Mouse (Mus musculus): ENCODE results near the gene Ppp2r1a. TPM values are rescaled to one million over a fixed set of nuclear protein-coding genes. Genes with fewer than 3 reads are reported as not detected.
A peak's percentile ranks its signal among the peaks of the same experiment; 100 is the strongest.

Gene Ppp2r1a
- polyA plus RNA-seq (2011; ENCODE audit: insufficient read length, low read depth, missing spikeins): 199 and 204 TPM in 2 replicates

GRCm38 (mm10) chr17:20944985-20945891, at the start of gene Ppp2r1a:
Ppp2r1a (plus strand) TSS chr17:20945311.
- Histone ChIP-seq H3K4me1 (ENCODE audit: control insufficient read depth, insufficient read depth, low read length) (peaks cover 6% of the 10 kb centered on the region), H3K27ac (ENCODE audit: insufficient read depth, low read length) (peak within 1 kb of the TSS; percentile 92), H3K4me3 (ENCODE audit: insufficient read depth, low read length) (peak within 1 kb of the TSS; percentile 57)
- TF ChIP-seq POLR2A (IDR thresholded peaks at IDR 0.05; ENCODE audit: low read depth, low read length) (peak; percentile 89), CTCF (IDR thresholded peaks at IDR 0.05; ENCODE audit: borderline replicate concordance, insufficient read depth, low read length) (no peak)

GRCm38 (mm10) chr17:20904991-20905390, 40.1 kb upstream of the Ppp2r1a start, which contains the start of gene Vmn1r231:
Vmn1r231 (minus strand) TSS chr17:20905091.
- TF ChIP-seq POLR2A (IDR thresholded peaks at IDR 0.05; ENCODE audit: low read depth, low read length) (no peak), CTCF (IDR thresholded peaks at IDR 0.05; ENCODE audit: borderline replicate concordance, insufficient read depth, low read length) (no peak)
- H3K4me1 ChIP-seq (ENCODE audit: control insufficient read depth, insufficient read depth, low read length): no peaks in the 10 kb centered on the region

GRCm38 (mm10) chr17:20919614-20920013, 25.5 kb upstream of the Ppp2r1a start, which contains the start of gene Vmn1r232:
Vmn1r232 (minus strand) TSS chr17:20919714.
- TF ChIP-seq CTCF (IDR thresholded peaks at IDR 0.05; ENCODE audit: borderline replicate concordance, insufficient read depth, low read length) (no peak), POLR2A (IDR thresholded peaks at IDR 0.05; ENCODE audit: low read depth, low read length) (no peak)
- Histone ChIP-seq H3K27ac (ENCODE audit: insufficient read depth, low read length) (no peak within 1 kb of the TSS), H3K4me3 (ENCODE audit: insufficient read depth, low read length) (no peak within 1 kb of the TSS), H3K4me1 (ENCODE audit: control insufficient read depth, insufficient read depth, low read length) (no peaks in the 10 kb centered on the region)

More at GRCm38 (mm10) chr17:20904991-20905390, 40.1 kb upstream of the Ppp2r1a start, which contains the start of gene Vmn1r231:
- Histone ChIP-seq H3K27ac (ENCODE audit: insufficient read depth, low read length) (no peak within 1 kb of the TSS), H3K4me3 (ENCODE audit: insufficient read depth, low read length) (no peak within 1 kb of the TSS)

- peak overlapping the region; percentile 92; the same call in 1 of the 2 replicates for H3K27ac ChIP-seq (ENCODE audit: insufficient read depth, low read length)
- H3K4me1 ChIP-seq (ENCODE audit: control insufficient read depth, insufficient read depth, low read length): peaks cover 6% of the 10 kb centered on the region
- TF ChIP-seq CTCF (IDR thresholded peaks at IDR 0.05; ENCODE audit: borderline replicate concordance, insufficient read depth, low read length) (no peak), POLR2A (IDR thresholded peaks at IDR 0.05; ENCODE audit: low read depth, low read length) (no peak)
- peak overlapping the region; percentile 49 for H3K4me3 ChIP-seq (ENCODE audit: insufficient read depth, low read length)
Measured at GRCm38 (mm10) chr17:20944226-20944625, 885 bp upstream of the Ppp2r1a start.

GRCm38 (mm10) chr17:20946026-20946565, 985 bp downstream of the Ppp2r1a start:
- peaks cover 6% of the 10 kb centered on the region for H3K4me1 ChIP-seq (ENCODE audit: control insufficient read depth, insufficient read depth, low read length)
- no peak for TF ChIP-seq POLR2A (IDR thresholded peaks at IDR 0.05; ENCODE audit: low read depth, low read length)
- no peak for TF ChIP-seq CTCF (IDR thresholded peaks at IDR 0.05; ENCODE audit: borderline replicate concordance, insufficient read depth, low read length)
- H3K27ac ChIP-seq (ENCODE audit: insufficient read depth, low read length): peak overlapping the region; percentile 75; the same call in 1 of the 2 replicates
- peak overlapping the region; percentile 57 for H3K4me3 ChIP-seq (ENCODE audit: insufficient read depth, low read length)

- H3K4me3 ChIP-seq (ENCODE audit: insufficient read depth, low read length): peak overlapping the region; percentile 57
- H3K27ac ChIP-seq (ENCODE audit: insufficient read depth, low read length): no peak overlapping the region
- H3K4me1 ChIP-seq (ENCODE audit: control insufficient read depth, insufficient read depth, low read length): peaks cover 6% of the 10 kb centered on the region
- TF ChIP-seq CTCF (IDR thresholded peaks at IDR 0.05; ENCODE audit: borderline replicate concordance, insufficient read depth, low read length) (no peak), POLR2A (IDR thresholded peaks at IDR 0.05; ENCODE audit: low read depth, low read length) (no peak)
Measured at GRCm38 (mm10) chr17:20946636-20947035, 1.5 kb downstream of the Ppp2r1a start.

- no peak overlapping the region for H3K27ac ChIP-seq (ENCODE audit: insufficient read depth, low read length)
- no peaks in the 10 kb centered on the region for H3K4me1 ChIP-seq (ENCODE audit: control insufficient read depth, insufficient read depth, low read length)
- H3K4me3 ChIP-seq (ENCODE audit: insufficient read depth, low read length): no peak overlapping the region
- TF ChIP-seq CTCF (IDR thresholded peaks at IDR 0.05; ENCODE audit: borderline replicate concordance, insufficient read depth, low read length) (no peak), POLR2A (IDR thresholded peaks at IDR 0.05; ENCODE audit: low read depth, low read length) (no peak)
Measured at GRCm38 (mm10) chr17:20960386-20960785, 15.3 kb downstream of the Ppp2r1a start.

GRCm38 (mm10) chr17:20965421-20965820, 20.3 kb downstream of the Ppp2r1a start:
- TF ChIP-seq POLR2A (IDR thresholded peaks at IDR 0.05; ENCODE audit: low read depth, low read length): no peak
- no peak for TF ChIP-seq CTCF (IDR thresholded peaks at IDR 0.05; ENCODE audit: borderline replicate concordance, insufficient read depth, low read length)
- H3K27ac ChIP-seq (ENCODE audit: insufficient read depth, low read length): no peak overlapping the region
- H3K4me1 ChIP-seq (ENCODE audit: control insufficient read depth, insufficient read depth, low read length): no peaks in the 10 kb centered on the region
- H3K4me3 ChIP-seq (ENCODE audit: insufficient read depth, low read length): no peak overlapping the region

- TF ChIP-seq CTCF (IDR thresholded peaks at IDR 0.05; ENCODE audit: borderline replicate concordance, insufficient read depth, low read length): no peak
- TF ChIP-seq POLR2A (IDR thresholded peaks at IDR 0.05; ENCODE audit: low read depth, low read length): no peak
- Histone ChIP-seq H3K27ac (ENCODE audit: insufficient read depth, low read length) (no peak overlapping the region), H3K4me3 (ENCODE audit: insufficient read depth, low read length) (no peak overlapping the region), H3K4me1 (ENCODE audit: control insufficient read depth, insufficient read depth, low read length) (no peaks in the 10 kb centered on the region)
Measured at GRCm38 (mm10) chr17:20966681-20967080, 21.6 kb downstream of the Ppp2r1a start.

All from embryonic fibroblast, embryonic 13.5 days (primary cell).